Mouse (Mus musculus) C2C12 (cell line): Measurements from ENCODE around the gene Tmem256. TPM values are rescaled to one million over a fixed set of nuclear protein-coding genes. Genes with fewer than 3 reads are reported as not detected.
A peak's percentile ranks its signal among the peaks of the same experiment; 100 is the strongest.

Source experiments
- H3K27me3 ChIP-seq: one replicate; pipeline ENCODE4 v1.6.1; 2011; ENCODE audit not compliant: control insufficient read depth, insufficient read depth, insufficient read length
- H3K36me3 ChIP-seq: one replicate; pipeline ENCODE4 v1.6.1; 2011; ENCODE audit not compliant: control insufficient read depth, insufficient read depth
- H3K4me3 ChIP-seq: one replicate; pipeline ENCODE4 v1.5.1; 2011; ENCODE audit warnings: mild to moderate bottlenecking, control low read depth; ENCODE audit not compliant: poor library complexity, insufficient read depth, severe bottlenecking
- H3K79me2 ChIP-seq: one replicate; pipeline ENCODE4 v1.6.1; 2011; ENCODE audit not compliant: control insufficient read depth, insufficient read depth
- H3K79me3 ChIP-seq: one replicate; pipeline ENCODE4 v1.6.1; 2011; ENCODE audit warnings: low read depth, control low read depth
- H3ac ChIP-seq: one replicate; pipeline ENCODE3; 2011; ENCODE audit warnings: low read depth; ENCODE audit not compliant: control insufficient read depth, insufficient read length
- CEBPB ChIP-seq: IDR thresholded peaks from one replicate; pipeline ENCODE4 v1.6.1; 2011; ENCODE audit warnings: low read depth, mild to moderate bottlenecking, control low read depth, moderate library complexity
- CTCF ChIP-seq: IDR thresholded peaks from one replicate; pipeline ENCODE4 v1.5.1; 2011; ENCODE audit not compliant: control insufficient read depth, insufficient read depth, insufficient read length
- FOSL1 ChIP-seq: IDR thresholded peaks from one replicate; pipeline ENCODE4 v1.8.0; 2011; ENCODE audit warnings: mild to moderate bottlenecking, low read length; ENCODE audit not compliant: poor library complexity, insufficient read depth, severe bottlenecking
- MAX ChIP-seq: IDR thresholded peaks from one replicate; pipeline ENCODE4 v1.6.1; 2011; ENCODE audit warnings: mild to moderate bottlenecking, control low read depth
- MYOD1 ChIP-seq: IDR thresholded peaks from one replicate; pipeline ENCODE4 v1.6.1; 2011; ENCODE audit warnings: low read depth; ENCODE audit not compliant: control insufficient read depth, insufficient read length
- MYOG ChIP-seq: IDR thresholded peaks from one replicate; pipeline ENCODE4 v1.6.1; 2011; ENCODE audit not compliant: control insufficient read depth, insufficient read length; ENCODE audit errors: extremely low read depth
- USF1 ChIP-seq: IDR thresholded peaks from one replicate; pipeline ENCODE4 v1.6.1; 2011; ENCODE audit warnings: low read depth, mild to moderate bottlenecking, control low read depth, moderate library complexity
- polyA plus RNA-seq: library from polyadenylated mRNA; unstranded; fragments of >200 nt; fragmentation: generic; extraction: Trizol; gene quantifications from one replicate; pipeline ENCODE4 v1.2.1, GENCODE M21; 2012; ENCODE audit warnings: missing spikeins

The Tmem256 gene
- polyA plus RNA-seq, 1 experiment: 260 TPM

GRCm38 (mm10) chr11:69823456-69823855, 14.9 kb upstream of the Tmem256 start:
- Histone ChIP-seq H3K79me2 (no peaks in the 10 kb centered on the region), H3K27me3 (no peaks in the 10 kb centered on the region), H3K79me3 (no peaks in the 10 kb centered on the region), H3ac (no peak overlapping the region), H3K36me3 (peaks cover 10% of the 10 kb centered on the region), H3K4me3 (no peak overlapping the region)
- TF ChIP-seq FOSL1: no peak
- no peak for TF ChIP-seq MAX
- no peak for TF ChIP-seq MYOD1
- no peak for TF ChIP-seq USF1
- no peak for TF ChIP-seq CEBPB

GRCm38 (mm10) chr11:69828832-69829231, 9.5 kb upstream of the Tmem256 start:
- Histone ChIP-seq H3K4me3 (no peak overlapping the region), H3K79me3 (no peaks in the 10 kb centered on the region), H3ac (no peak overlapping the region), H3K79me2 (no peaks in the 10 kb centered on the region), H3K27me3 (no peaks in the 10 kb centered on the region), H3K36me3 (peaks cover 22% of the 10 kb centered on the region)
- TF ChIP-seq CEBPB (no peak), USF1 (no peak), FOSL1 (no peak), CTCF (no peak)

- no peak for TF ChIP-seq MYOG
- TF ChIP-seq MYOD1: no peak
- no peak for TF ChIP-seq FOSL1
- Histone ChIP-seq H3K79me2 (peaks cover 9% of the 10 kb centered on the region), H3K4me3 (no peak overlapping the region), H3K27me3 (no peaks in the 10 kb centered on the region), H3K36me3 (peaks cover 12% of the 10 kb centered on the region), H3ac (no peak overlapping the region), H3K79me3 (no peaks in the 10 kb centered on the region)
These were observed 4.8 kb upstream of the Tmem256 start for GRCm38 (mm10) chr11:69833554-69833953.

GRCm38 (mm10) chr11:69834001-69834549, 4.2 kb upstream of the Tmem256 start:
- Histone ChIP-seq H3K79me2 (peaks cover 13% of the 10 kb centered on the region), H3K36me3 (peaks cover 12% of the 10 kb centered on the region), H3K4me3 (no peak overlapping the region), H3ac (no peak overlapping the region), H3K79me3 (no peaks in the 10 kb centered on the region), H3K27me3 (no peaks in the 10 kb centered on the region)
- no peak for TF ChIP-seq CEBPB
- TF ChIP-seq USF1: no peak
- TF ChIP-seq CTCF: no peak
- no peak for TF ChIP-seq MAX
- TF ChIP-seq MYOD1: no peak
- TF ChIP-seq FOSL1: no peak
- TF ChIP-seq MYOG: no peak

- TF ChIP-seq MAX: no peak
- H3ac ChIP-seq: no peak overlapping the region
- H3K79me2 ChIP-seq: peaks cover 18% of the 10 kb centered on the region
- H3K27me3 ChIP-seq: no peaks in the 10 kb centered on the region
- no peaks in the 10 kb centered on the region for H3K79me3 ChIP-seq
- H3K4me3 ChIP-seq: peak overlapping the region; percentile 6
- H3K36me3 ChIP-seq: peaks cover 12% of the 10 kb centered on the region
These were observed 2.9 kb upstream of the Tmem256 start for GRCm38 (mm10) chr11:69835326-69835965.

- H3K4me3 ChIP-seq: peak overlapping the region; percentile 6
- peaks cover 12% of the 10 kb centered on the region for H3K36me3 ChIP-seq
- H3K79me3 ChIP-seq: no peaks in the 10 kb centered on the region
- peaks cover 18% of the 10 kb centered on the region for H3K79me2 ChIP-seq
- H3ac ChIP-seq: no peak overlapping the region
- H3K27me3 ChIP-seq: no peaks in the 10 kb centered on the region
- TF ChIP-seq MYOD1 (no peak), FOSL1 (no peak), MAX (no peak), USF1 (no peak), CTCF (no peak), MYOG (no peak), CEBPB (no peak)
These were observed 2.4 kb upstream of the Tmem256 start for GRCm38 (mm10) chr11:69835966-69836335.
